Mouse (Mus musculus): ENCODE measurements around the gene Rplp2. TPM values are rescaled to one million over a fixed set of nuclear protein-coding genes. Genes with fewer than 3 reads are reported as not detected.

Gene Rplp2
- polyA plus RNA-seq, 1 experiment, result 734 TPM

- Histone ChIP-seq H3K4me1 (ENCODE audit: control insufficient read depth, insufficient read depth, low read length) (no peaks in the 10 kb centered on the region), H3K4me3 (ENCODE audit: insufficient read depth, low read depth, low read length) (no peak overlapping the region), H3K27me3 (replicated peaks; ENCODE audit: control insufficient read depth, insufficient read depth, low read length) (no peaks in the 10 kb centered on the region), H3K36me3 (ENCODE audit: control insufficient read depth, insufficient read depth, low read length) (no peaks in the 10 kb centered on the region; the same call in 1 of the 2 replicates), H3K27ac (ENCODE audit: insufficient read depth, low read depth, low read length) (no peak overlapping the region)
- WGBS, result 85% methylated on average over 2 of the region's 2 CpGs
- DNase-seq, result no peak
- no peak for TF ChIP-seq CTCF (conservative IDR thresholded peaks at IDR 0.05; ENCODE audit: insufficient read depth, insufficient read length, low read depth, low read length)
- no peak for TF ChIP-seq POLR2A (IDR thresholded peaks at IDR 0.05; ENCODE audit: low read depth, low read length)
Observed at GRCm38 (mm10) chr7:141495379-141495778, 48.2 kb downstream of the Rplp2 start.

- WGBS, result 84% methylated on average over 4 of the region's 4 CpGs
- no peak for DNase-seq
- Histone ChIP-seq H3K27me3 (replicated peaks; ENCODE audit: control insufficient read depth, insufficient read depth, low read length) (no peaks in the 10 kb centered on the region), H3K4me1 (ENCODE audit: control insufficient read depth, insufficient read depth, low read length) (no peaks in the 10 kb centered on the region), H3K36me3 (ENCODE audit: control insufficient read depth, insufficient read depth, low read length) (no peaks in the 10 kb centered on the region; the same call in 1 of the 2 replicates), H3K4me3 (ENCODE audit: insufficient read depth, low read depth, low read length) (no peak overlapping the region), H3K27ac (ENCODE audit: insufficient read depth, low read depth, low read length) (no peak overlapping the region)
- no peak for TF ChIP-seq CTCF (conservative IDR thresholded peaks at IDR 0.05; ENCODE audit: insufficient read depth, insufficient read length, low read depth, low read length)
- TF ChIP-seq POLR2A (IDR thresholded peaks at IDR 0.05; ENCODE audit: low read depth, low read length), result no peak
Observed at GRCm38 (mm10) chr7:141495940-141496339, 48.8 kb downstream of the Rplp2 start.

- Histone ChIP-seq H3K4me1 (ENCODE audit: control insufficient read depth, insufficient read depth, low read length) (no peaks in the 10 kb centered on the region), H3K36me3 (ENCODE audit: control insufficient read depth, insufficient read depth, low read length) (no peaks in the 10 kb centered on the region; the same call in 1 of the 2 replicates), H3K27me3 (replicated peaks; ENCODE audit: control insufficient read depth, insufficient read depth, low read length) (no peaks in the 10 kb centered on the region), H3K4me3 (ENCODE audit: insufficient read depth, low read depth, low read length) (no peak overlapping the region), H3K27ac (ENCODE audit: insufficient read depth, low read depth, low read length) (no peak overlapping the region)
- no peak for TF ChIP-seq CTCF (conservative IDR thresholded peaks at IDR 0.05; ENCODE audit: insufficient read depth, insufficient read length, low read depth, low read length)
- no peak for TF ChIP-seq POLR2A (IDR thresholded peaks at IDR 0.05; ENCODE audit: low read depth, low read length)
- 74% methylated on average over 3 of the region's 3 CpGs for WGBS
- DNase-seq, result no peak
Observed at GRCm38 (mm10) chr7:141497600-141497999, 50.4 kb downstream of the Rplp2 start.

Other genes with a start within 250 kb of the Rplp2 start
- 5.7 and 6.0 TPM in 2 replicates for gene Lmntd2, start 233.3 kb upstream of the Rplp2 start, polyA plus RNA-seq (2012; rRNA removed)
- gene Rassf7, start 231.5 kb upstream of the Rplp2 start, polyA plus RNA-seq (2012; rRNA removed), result 59.1 and 72.2 TPM in 2 replicates
- gene Phrf1, start 218.6 kb upstream of the Rplp2 start, polyA plus RNA-seq (2012; rRNA removed), result 15.8 and 19.1 TPM in 2 replicates
- 51.6 and 57.5 TPM in 2 replicates for gene Irf7, start 180.9 kb upstream of the Rplp2 start, polyA plus RNA-seq (2012; rRNA removed)
- 129 and 145 TPM in 2 replicates for gene Cdhr5, start 170.6 kb upstream of the Rplp2 start, polyA plus RNA-seq (2012; rRNA removed)
- 2.0 and 2.7 TPM in 2 replicates for gene Sct, start 168.2 kb upstream of the Rplp2 start, polyA plus RNA-seq (2012; rRNA removed)
- gene Drd4, start 155.4 kb upstream of the Rplp2 start, polyA plus RNA-seq (2012; rRNA removed), result 0.03 TPM in 1 of 2 replicates, not detected in the other
- 25.4 and 26.8 TPM in 2 replicates for gene Deaf1, start 119.7 kb upstream of the Rplp2 start, polyA plus RNA-seq (2012; rRNA removed)
- 53.7 and 61.4 TPM in 2 replicates for gene Tmem80, start 119.6 kb upstream of the Rplp2 start, polyA plus RNA-seq (2012; rRNA removed)
- 245 and 297 TPM in 2 replicates for gene Eps8l2, start 108.5 kb upstream of the Rplp2 start, polyA plus RNA-seq (2012; rRNA removed)
- gene Taldo1, start 55.2 kb upstream of the Rplp2 start, polyA plus RNA-seq (2012; rRNA removed), result 321 and 366 TPM in 2 replicates
- 51.7 and 58.4 TPM in 2 replicates for gene Gatd1, start 33.2 kb upstream of the Rplp2 start, polyA plus RNA-seq (2012; rRNA removed)
- gene Cend1, start 17.9 kb upstream of the Rplp2 start, polyA plus RNA-seq (2012; rRNA removed), result 0.98 and 1.3 TPM in 2 replicates
- 45.5 and 51.0 TPM in 2 replicates for gene Slc25a22, start 9.5 kb upstream of the Rplp2 start, polyA plus RNA-seq (2012; rRNA removed)
- 4.5 and 5.2 TPM in 2 replicates for gene Pidd1, start 3.3 kb upstream of the Rplp2 start, polyA plus RNA-seq (2012; rRNA removed)
- gene Pnpla2, start 7.8 kb downstream of the Rplp2 start, polyA plus RNA-seq (2012; rRNA removed), result 350 and 353 TPM in 2 replicates
- 15.3 and 22.2 TPM in 2 replicates for gene Cracr2b, start 13.7 kb downstream of the Rplp2 start, polyA plus RNA-seq (2012; rRNA removed)
- gene Cd151, start 20.0 kb downstream of the Rplp2 start, polyA plus RNA-seq (2012; rRNA removed), result 274 and 343 TPM in 2 replicates
- gene Polr2l, start 27.8 kb downstream of the Rplp2 start, polyA plus RNA-seq (2012; rRNA removed), result 67.3 and 70.9 TPM in 2 replicates
- gene Tspan4, start 27.9 kb downstream of the Rplp2 start, polyA plus RNA-seq (2012; rRNA removed), result 143 and 162 TPM in 2 replicates
- gene Chid1, start 92.5 kb downstream of the Rplp2 start, polyA plus RNA-seq (2012; rRNA removed), result 34.4 and 35.6 TPM in 2 replicates
- 94.8 and 95.4 TPM in 2 replicates for gene Ap2a2, start 114.8 kb downstream of the Rplp2 start, polyA plus RNA-seq (2012; rRNA removed)
- gene Muc6, start 207.9 kb downstream of the Rplp2 start, polyA plus RNA-seq (2012; rRNA removed), result 0.01 and 0.02 TPM in 2 replicates
- 0.24 and 0.39 TPM in 2 replicates for gene Muc2, start 243.0 kb downstream of the Rplp2 start, polyA plus RNA-seq (2012; rRNA removed)